Mouse (Mus musculus): ENCODE data around the gene Snx5. TPM values are rescaled to one million over a fixed set of nuclear protein-coding genes. Genes with fewer than 3 reads are reported as not detected.

Snx5 gene
- polyA plus RNA-seq, 1 experiment from 2014 or later = 74.5 TPM

- ATAC-seq = no peak
- no peak overlapping the region for H3K27ac ChIP-seq
- H3K4me1 ChIP-seq = peaks cover 38% of the 10 kb centered on the region
- H3K27me3 ChIP-seq = no peaks in the 10 kb centered on the region
- 70% methylated on average over 3 of the region's 3 CpGs for WGBS
- H3K9ac ChIP-seq = no peak overlapping the region
- H3K36me3 ChIP-seq (ENCODE audit: poor library complexity, severe bottlenecking) = peaks cover 16% of the 10 kb centered on the region
- no peaks in the 10 kb centered on the region for H3K9me3 ChIP-seq (replicated peaks)
- no peak overlapping the region for H3K4me3 ChIP-seq
- no peak overlapping the region for H3K4me2 ChIP-seq
These were observed 5.6 kb downstream of the Snx5 start for GRCm38 (mm10) chr2:144265120-144265488.

GRCm38 (mm10) chr2:144264398-144265119 is 6.1 kb downstream of the Snx5 start:
- Histone ChIP-seq H3K4me1 (peaks cover 38% of the 10 kb centered on the region), H3K27me3 (no peaks in the 10 kb centered on the region), H3K36me3 (ENCODE audit: poor library complexity, severe bottlenecking) (peaks cover 20% of the 10 kb centered on the region), H3K9ac (no peak overlapping the region), H3K27ac (no peak overlapping the region), H3K4me2 (no peak overlapping the region), H3K4me3 (no peak overlapping the region), H3K9me3 (replicated peaks) (no peaks in the 10 kb centered on the region)
- WGBS = 82% methylated on average over 5 of the region's 5 CpGs
- ATAC-seq = no peak

- Histone ChIP-seq H3K27me3 (no peaks in the 10 kb centered on the region), H3K27ac (no peak overlapping the region), H3K4me2 (no peak overlapping the region), H3K4me1 (peaks cover 22% of the 10 kb centered on the region), H3K4me3 (no peak overlapping the region), H3K36me3 (ENCODE audit: poor library complexity, severe bottlenecking) (peaks cover 37% of the 10 kb centered on the region), H3K9me3 (replicated peaks) (no peaks in the 10 kb centered on the region), H3K9ac (no peak overlapping the region)
- ATAC-seq = no peak
- 96% methylated on average over 2 of the region's 2 CpGs for WGBS
These were observed 7.9 kb downstream of the Snx5 start for GRCm38 (mm10) chr2:144262837-144263236.

GRCm38 (mm10) chr2:144250111-144250510 is 20.6 kb downstream of the Snx5 start:
- peaks cover 65% of the 10 kb centered on the region for H3K36me3 ChIP-seq (ENCODE audit: poor library complexity, severe bottlenecking)
- no peak for ATAC-seq
- H3K9me3 ChIP-seq (replicated peaks) = no peaks in the 10 kb centered on the region
- H3K4me2 ChIP-seq = no peak overlapping the region
- no peak overlapping the region for H3K27ac ChIP-seq
- no peak overlapping the region for H3K4me3 ChIP-seq
- no peaks in the 10 kb centered on the region for H3K27me3 ChIP-seq
- H3K4me1 ChIP-seq = no peaks in the 10 kb centered on the region
- H3K9ac ChIP-seq = no peak overlapping the region

- H3K27ac ChIP-seq = no peak overlapping the region
- H3K36me3 ChIP-seq (ENCODE audit: poor library complexity, severe bottlenecking) = peaks cover 52% of the 10 kb centered on the region
- H3K4me3 ChIP-seq = no peak overlapping the region
- WGBS = 41% methylated on average over 4 of the region's 4 CpGs
- no peak overlapping the region for H3K4me2 ChIP-seq
- no peaks in the 10 kb centered on the region for H3K4me1 ChIP-seq
- no peak overlapping the region for H3K9ac ChIP-seq
- no peaks in the 10 kb centered on the region for H3K27me3 ChIP-seq
- ATAC-seq = no peak
- H3K9me3 ChIP-seq (replicated peaks) = no peaks in the 10 kb centered on the region
These were observed 21.9 kb downstream of the Snx5 start for GRCm38 (mm10) chr2:144248613-144249376.

GRCm38 (mm10) chr2:144247337-144247978 is 23.2 kb downstream of the Snx5 start:
- Histone ChIP-seq H3K9me3 (replicated peaks) (no peaks in the 10 kb centered on the region), H3K4me3 (no peak overlapping the region), H3K4me2 (no peak overlapping the region), H3K9ac (no peak overlapping the region), H3K27me3 (no peaks in the 10 kb centered on the region), H3K36me3 (ENCODE audit: poor library complexity, severe bottlenecking) (peaks cover 39% of the 10 kb centered on the region), H3K27ac (no peak overlapping the region; the same call in 1 of the 2 replicates), H3K4me1 (no peaks in the 10 kb centered on the region)
- WGBS = 45% methylated on average over 5 of the region's 5 CpGs
- peak; percentile 20 for ATAC-seq

- H3K9ac ChIP-seq = no peak overlapping the region
These were observed 24.4 kb downstream of the Snx5 start for GRCm38 (mm10) chr2:144246270-144246669.

GRCm38 (mm10) chr2:144245464-144245863 is 25.2 kb downstream of the Snx5 start:
- no peaks in the 10 kb centered on the region for H3K27me3 ChIP-seq
- H3K36me3 ChIP-seq (ENCODE audit: poor library complexity, severe bottlenecking) = peaks cover 20% of the 10 kb centered on the region
- H3K9me3 ChIP-seq (replicated peaks) = no peaks in the 10 kb centered on the region
- WGBS = 69% methylated on average over 7 of the region's 7 CpGs
- no peak overlapping the region for H3K4me3 ChIP-seq
- H3K9ac ChIP-seq = no peak overlapping the region
- H3K4me1 ChIP-seq = no peaks in the 10 kb centered on the region
- no peak overlapping the region for H3K4me2 ChIP-seq
- ATAC-seq = no peak
- H3K27ac ChIP-seq = no peak overlapping the region

More at GRCm38 (mm10) chr2:144246270-144246669, 24.4 kb downstream of the Snx5 start:
- Histone ChIP-seq H3K4me1 (no peaks in the 10 kb centered on the region), H3K27ac (no peak overlapping the region), H3K4me2 (no peak overlapping the region), H3K36me3 (ENCODE audit: poor library complexity, severe bottlenecking) (peaks cover 27% of the 10 kb centered on the region), H3K9me3 (replicated peaks) (no peaks in the 10 kb centered on the region), H3K4me3 (no peak overlapping the region), H3K27me3 (no peaks in the 10 kb centered on the region)
- WGBS = 77% methylated on average over 2 of the region's 2 CpGs
- ATAC-seq = no peak

GRCm38 (mm10) chr2:144240095-144240899 is 30.4 kb downstream of the Snx5 start:
- 82% methylated on average over 3 of the region's 3 CpGs for WGBS
- no peak for ATAC-seq

GRCm38 (mm10) chr2:144239318-144239717 is 31.4 kb downstream of the Snx5 start:
- 71% methylated on average over 2 of the region's 2 CpGs for WGBS
- ATAC-seq = no peak
- Histone ChIP-seq H3K4me1 (no peaks in the 10 kb centered on the region), H3K36me3 (ENCODE audit: poor library complexity, severe bottlenecking) (no peaks in the 10 kb centered on the region), H3K9ac (no peak overlapping the region), H3K4me3 (no peak overlapping the region), H3K4me2 (no peak overlapping the region), H3K27ac (no peak overlapping the region), H3K27me3 (no peaks in the 10 kb centered on the region), H3K9me3 (replicated peaks) (no peaks in the 10 kb centered on the region)

More at GRCm38 (mm10) chr2:144240095-144240899, 30.4 kb downstream of the Snx5 start:
- Histone ChIP-seq H3K9me3 (replicated peaks) (no peaks in the 10 kb centered on the region), H3K4me2 (no peak overlapping the region), H3K27me3 (no peaks in the 10 kb centered on the region), H3K36me3 (ENCODE audit: poor library complexity, severe bottlenecking) (no peaks in the 10 kb centered on the region), H3K4me3 (no peak overlapping the region), H3K9ac (no peak overlapping the region), H3K27ac (no peak overlapping the region), H3K4me1 (no peaks in the 10 kb centered on the region)

- Histone ChIP-seq H3K27ac (no peak overlapping the region), H3K4me3 (no peak overlapping the region), H3K4me2 (no peak overlapping the region), H3K4me1 (no peaks in the 10 kb centered on the region), H3K36me3 (ENCODE audit: poor library complexity, severe bottlenecking) (no peaks in the 10 kb centered on the region), H3K27me3 (no peaks in the 10 kb centered on the region), H3K9me3 (replicated peaks) (no peaks in the 10 kb centered on the region), H3K9ac (no peak overlapping the region)
- WGBS = 83% methylated on average over 6 of the region's 6 CpGs
- ATAC-seq = no peak
These were observed 32.4 kb downstream of the Snx5 start for GRCm38 (mm10) chr2:144238341-144238740.

Data from forebrain, embryonic 13.5 days (tissue).